Mouse (Mus musculus) fat pad, adult 2 months (tissue): ENCODE data around the gene Kcnh3.

Experiments
- DNase-seq: peaks from one replicate; pipeline ENCODE4 v3.0.0-alpha.2; 2011; ENCODE audit warnings: low read depth, low spot score; ENCODE audit errors: extremely low read depth

Gene Kcnh3

DNA sequence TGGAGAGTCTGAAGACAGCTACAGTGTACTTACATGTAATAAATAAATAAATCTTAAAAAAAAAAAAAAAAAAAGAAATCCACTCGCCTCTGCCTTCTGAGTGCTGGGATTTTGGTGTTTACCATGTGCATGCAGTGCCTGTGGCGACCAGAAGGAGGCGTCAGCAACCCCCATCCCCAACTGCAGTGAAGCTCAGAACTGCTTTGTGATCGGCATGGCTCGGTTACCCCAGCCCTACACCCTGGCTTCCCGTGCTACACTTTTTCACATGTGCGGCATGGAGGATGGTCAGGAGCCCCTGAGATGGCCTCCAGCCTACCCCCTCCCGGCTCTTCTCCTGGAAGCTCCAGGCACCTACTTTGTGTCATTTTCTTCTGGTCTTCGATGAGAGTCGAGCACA, 58.8 kb downstream of the Kcnh3 start:
- DNase-seq: no peak

- peak; percentile 76 for DNase-seq
Observed at GRCm38 (mm10) chr15:99284527-99285188, 60.0 kb downstream of the Kcnh3 start.

DNA sequence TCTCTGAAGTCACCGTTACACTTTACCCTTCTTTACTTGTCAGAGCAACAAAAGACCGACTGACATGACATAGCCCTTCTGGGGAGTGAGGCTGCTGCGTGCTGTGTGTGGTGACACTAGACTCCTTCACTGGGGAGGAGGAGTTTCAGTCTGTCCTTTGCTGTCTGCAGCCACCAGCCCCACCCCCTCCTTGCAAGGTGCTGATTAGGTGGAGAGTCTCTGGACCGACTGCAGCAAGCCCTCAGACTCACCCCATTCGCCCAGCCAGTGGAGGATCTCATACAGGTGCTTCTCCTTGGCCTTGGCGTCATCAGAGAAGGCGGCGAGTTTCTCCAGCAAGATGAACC, 60.5 kb downstream of the Kcnh3 start:
- no peak for DNase-seq

DNA sequence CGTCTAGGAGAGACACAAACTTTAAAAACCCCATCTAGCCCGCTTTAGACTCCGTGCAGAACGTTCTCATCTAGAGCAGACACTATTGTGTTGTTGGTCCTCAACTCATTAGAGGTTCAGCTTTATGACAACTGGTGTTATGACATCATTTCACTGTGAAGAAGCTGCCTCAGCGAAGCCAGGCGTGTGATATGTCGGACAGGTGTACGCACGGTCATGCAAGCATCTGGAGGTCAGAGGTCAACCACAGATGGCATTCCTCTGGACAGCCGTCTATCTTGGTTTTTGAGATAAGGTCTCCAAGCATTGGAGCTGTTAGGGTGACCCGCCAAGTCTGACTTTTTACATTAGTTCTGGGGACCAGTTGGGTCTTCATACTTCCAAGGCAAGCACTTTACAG, 65.9 kb downstream of the Kcnh3 start:
- DNase-seq: no peak
